Comparison of ENCODE assay signal across 12 mouse cellular contexts in genomic region chr19:34856021-34856651, GRCm38 (mm10). TPM values are rescaled to one million over a fixed set of nuclear protein-coding genes. Genes with fewer than 3 reads are reported as not detected.
A peak's percentile ranks its signal among the peaks of the same experiment; 100 is the strongest.
DNase-seq lines count a peak whose midpoint lies in the region; ATAC-seq and TF ChIP-seq lines count a peak whose summit lies in the region.
"Had no signal": no experiment of that assay in that cellular context is flagged by ENCODE, and none has a peak within 500 bp of the region (broad histone marks: within the 10 kb centered on the region; RNA-seq: fewer than 3 reads in every experiment).

No protein-coding gene starts in this region.

- no peak for ATAC-seq in intestine, embryonic 16.5 days
- ATAC-seq: inflammation-experienced regulatory T-cells, adult 6 months; liver, embryonic 12.5 days had no signal

- H3K4me3 ChIP-seq in gastrocnemius, adult 2 months, result no peak overlapping the region; the same call in 1 of the 2 replicates
- H3K4me3 ChIP-seq in intestine, embryonic 16.5 days (ENCODE audit: low read length), result no peak overlapping the region
- H3K4me3 ChIP-seq: embryonic facial prominence, embryonic 12.5 days; liver, embryonic 12.5 days; stomach, embryonic 15.5 days had no signal

- no peaks in the 10 kb centered on the region for H3K9me3 ChIP-seq in intestine, embryonic 16.5 days (ENCODE audit: control insufficient read depth, low read length)
- H3K9me3 ChIP-seq: embryonic facial prominence, embryonic 12.5 days; liver, embryonic 12.5 days; stomach, embryonic 15.5 days had no signal

- H3K36me3 ChIP-seq in intestine, embryonic 16.5 days (ENCODE audit: control insufficient read depth, insufficient read depth, low read length), result no peaks in the 10 kb centered on the region
- H3K36me3 ChIP-seq: embryonic facial prominence, embryonic 12.5 days; liver, embryonic 12.5 days; stomach, embryonic 15.5 days had no signal

- no peak overlapping the region for H3K4me2 ChIP-seq in intestine, embryonic 16.5 days (ENCODE audit: low read depth, low read length)
- H3K4me2 ChIP-seq: embryonic facial prominence, embryonic 12.5 days; liver, embryonic 12.5 days; stomach, embryonic 15.5 days had no signal

- H3K9ac ChIP-seq in intestine, embryonic 16.5 days (ENCODE audit: low read depth, low read length), result no peak overlapping the region
- H3K9ac ChIP-seq: embryonic facial prominence, embryonic 12.5 days; liver, embryonic 12.5 days; stomach, embryonic 15.5 days had no signal

- TF ChIP-seq CTCF in gastrocnemius, adult 2 months (IDR thresholded peaks at IDR 0.05), result no peak

- H3K27ac ChIP-seq in gastrocnemius, adult 2 months, result peak overlapping the region; percentile 1; the same call in 1 of the 2 replicates
- no peak overlapping the region for H3K27ac ChIP-seq in intestine, embryonic 16.5 days (ENCODE audit: low read length)
- H3K27ac ChIP-seq: embryonic facial prominence, embryonic 12.5 days; liver, embryonic 12.5 days; stomach, embryonic 15.5 days had no signal

- WGBS in intestine, embryonic 16.5 days, result 59% methylated on average over 12 of the region's 12 CpGs

- intact Hi-C loops in gastrocnemius, adult 2 months (cut with DNase I), result no loop called here

- DNase-seq in gastrocnemius, adult 2 months, result peak; percentile 58
- DNase-seq in gastrocnemius, postnatal 4 days (ENCODE audit: low spot score in 2 of 2), result no peak
- peak; percentile 39 for DNase-seq in ovary, postnatal 36 days (ENCODE audit: low spot score)
- no peak for DNase-seq in ovary, postnatal 10 days (ENCODE audit: low spot score)
- DNase-seq in heart, adult 9 months (ENCODE audit: low spot score in 2 of 2), result peak; percentile 44 to 63
- DNase-seq in lung, postnatal 10 days, result peak; percentile 61
- DNase-seq in thymus, adult 18-20 months, result no peak

- no peaks in the 10 kb centered on the region for H3K27me3 ChIP-seq in intestine, embryonic 16.5 days (replicated peaks; ENCODE audit: control insufficient read depth, insufficient read depth, low read length)
- H3K27me3 ChIP-seq: embryonic facial prominence, embryonic 12.5 days; liver, embryonic 12.5 days; stomach, embryonic 15.5 days had no signal

- peaks cover 6% of the 10 kb centered on the region for H3K4me1 ChIP-seq in intestine, embryonic 16.5 days (ENCODE audit: control insufficient read depth, insufficient read depth, low read length)
- H3K4me1 ChIP-seq: embryonic facial prominence, embryonic 12.5 days had no signal

RNA-seq across cellular contexts. Expression of gene Pank1, which starts 23.1 kb away (rescaled TPM):
- 10 to 100 TPM; 10.7 to 26.0 TPM for total RNA-seq in gastrocnemius, adult 2 months (2021)
- 10 to 100 TPM; 12.0 to 12.7 TPM for total RNA-seq in gastrocnemius, postnatal 4 days (2021)
- polyA plus RNA-seq in intestine, embryonic 16.5 days (2015; fragmentation: Nextera tagmentation; extraction: Ambion mirVana), result 6.7 and 7.9 TPM in 2 replicates

Comparison
In these comparisons a context has a peak if more than half of its experiments do, and no peak if none do; other contexts are left out.
1. DNase-seq: peak in gastrocnemius, adult 2 months (single experiment), ovary, postnatal 36 days (single experiment), heart, adult 9 months (2 of 2) and lung, postnatal 10 days (single experiment); none in gastrocnemius, postnatal 4 days (0 of 2), ovary, postnatal 10 days (single experiment) and thymus, adult 18-20 months (0 of 2).